Mouse (Mus musculus) layer of hippocampus, adult 9-10 months (tissue): ENCODE measurements around the gene Hspa4.

Source experiments
- DNase-seq: peaks from one replicate; pipeline ENCODE4 v3.0.0; 2022; ENCODE audit warnings: low spot score

Hspa4 gene

DNA sequence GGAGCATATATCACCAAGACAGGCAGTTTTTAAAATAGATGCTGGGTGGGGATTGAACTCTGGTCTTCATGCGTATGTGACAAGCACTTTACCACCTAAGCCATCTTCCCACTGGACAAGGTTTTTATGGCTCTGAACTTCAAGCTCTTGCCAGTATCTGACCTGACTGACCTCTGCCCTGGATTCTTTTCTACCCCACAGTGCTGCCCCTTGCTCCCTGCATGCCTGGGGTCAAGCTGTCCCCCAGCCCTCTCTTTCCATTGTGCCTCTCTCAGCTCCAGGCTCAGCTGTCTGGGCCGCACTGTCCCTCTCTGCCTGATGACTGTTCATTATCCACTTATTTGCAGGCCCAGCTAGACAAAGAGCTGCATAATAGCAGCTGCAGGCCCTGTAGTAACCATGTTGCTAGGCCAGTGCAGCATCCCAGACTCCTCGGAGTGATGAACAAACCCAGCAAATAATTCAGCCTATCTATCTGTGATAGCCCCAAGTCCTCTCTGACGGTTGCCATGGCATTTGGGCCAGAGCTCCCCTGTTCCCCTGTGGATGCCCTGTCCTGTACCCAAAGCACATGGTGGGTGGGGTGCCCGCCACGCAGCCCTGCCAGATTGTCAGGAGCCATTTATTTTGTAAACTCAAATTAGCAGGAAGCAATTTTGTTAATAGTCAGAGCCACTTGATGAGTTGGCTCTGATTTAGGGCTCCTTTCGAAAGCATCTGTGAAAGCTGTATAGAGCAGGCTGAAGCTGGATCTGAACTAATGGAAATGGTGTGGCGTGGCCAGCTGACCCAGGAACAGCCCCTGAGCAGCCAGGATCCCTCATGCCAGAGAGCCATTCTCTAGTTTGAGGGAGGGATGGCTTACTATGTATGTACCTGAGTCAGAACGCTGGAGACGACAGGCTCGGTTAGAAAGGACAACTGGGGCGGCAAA, 47.8 kb downstream of the Hspa4 start:
- DNase-seq: no peak

DNA sequence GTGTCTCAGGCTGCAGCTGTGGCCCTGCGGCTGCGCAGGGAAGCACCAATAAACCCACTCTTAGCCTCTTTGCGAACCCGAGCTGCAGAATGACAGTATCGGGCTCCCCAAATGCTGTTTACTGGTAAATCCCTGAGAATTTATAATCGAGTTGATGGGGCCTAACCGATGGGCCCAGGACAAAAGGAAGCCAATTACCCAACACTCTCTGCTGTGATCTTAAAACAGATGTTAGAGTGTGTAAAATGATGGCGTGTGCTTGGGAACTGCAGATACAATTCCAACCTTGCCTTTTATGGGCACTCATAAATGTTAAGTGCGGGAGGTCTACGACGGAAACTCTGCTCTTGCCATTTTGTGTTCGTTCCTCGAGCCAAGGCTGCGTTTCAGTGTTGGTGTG, 49.5 kb downstream of the Hspa4 start:
- DNase-seq: no peak

DNA sequence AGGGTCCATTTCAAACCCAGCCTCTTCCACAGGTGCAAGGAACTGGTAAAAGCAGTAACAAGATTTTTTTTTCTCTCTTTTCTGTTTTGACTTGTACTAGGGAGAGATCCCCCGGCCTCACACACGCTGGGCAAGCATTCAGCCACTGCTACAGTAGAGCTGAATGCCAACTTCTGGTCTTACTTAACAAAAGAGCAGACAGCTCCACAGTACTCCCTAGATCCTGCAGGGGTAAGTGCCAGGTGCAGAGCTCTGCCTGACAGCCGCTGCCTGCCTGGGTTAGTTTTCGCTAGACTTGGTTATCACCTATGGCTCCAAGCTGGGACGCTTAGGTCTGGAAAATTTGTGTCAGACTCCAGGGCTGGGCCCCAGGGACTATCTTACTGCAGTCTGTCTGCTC, 50.6 kb downstream of the Hspa4 start:
- DNase-seq: no peak

DNA sequence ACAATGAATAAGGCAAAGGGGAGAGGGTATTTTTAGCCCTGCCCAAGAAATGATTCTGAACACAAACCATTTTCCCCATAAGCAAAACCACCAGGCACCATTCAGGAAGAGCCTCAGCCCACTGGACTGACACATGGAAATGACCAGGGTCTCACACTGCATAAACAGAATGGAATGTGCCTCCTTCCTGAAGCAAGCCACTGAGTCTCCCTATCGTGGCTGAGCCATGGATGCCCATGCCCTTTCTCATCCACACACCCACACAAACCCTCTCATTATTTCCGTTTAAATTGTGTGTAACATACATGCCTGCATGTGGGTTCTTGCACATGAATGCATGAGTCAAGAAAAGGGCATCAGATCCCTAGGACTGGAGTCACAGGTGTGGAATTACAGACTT, 54.7 kb downstream of the Hspa4 start:
- no peak for DNase-seq

DNA sequence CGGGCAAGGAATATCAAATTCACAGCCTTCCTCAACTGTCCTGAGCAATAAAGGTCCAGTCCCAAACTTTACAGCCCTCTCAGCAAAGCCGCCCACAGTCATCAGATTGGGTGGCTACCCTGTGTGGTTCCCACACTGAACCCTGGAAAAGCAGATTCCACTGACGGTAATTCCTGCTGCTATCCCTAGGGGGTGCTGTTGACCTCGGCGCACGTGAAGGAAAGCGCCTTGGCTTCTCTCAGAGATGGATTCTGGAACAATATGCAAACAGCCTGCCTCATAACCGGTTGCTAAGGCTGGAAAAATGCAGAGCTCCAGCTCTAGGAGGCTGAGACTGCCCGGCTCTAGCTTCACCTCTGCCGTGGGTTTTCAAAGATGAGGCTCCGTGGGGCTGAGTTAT, 57.1 kb downstream of the Hspa4 start:
- DNase-seq: no peak

DNA sequence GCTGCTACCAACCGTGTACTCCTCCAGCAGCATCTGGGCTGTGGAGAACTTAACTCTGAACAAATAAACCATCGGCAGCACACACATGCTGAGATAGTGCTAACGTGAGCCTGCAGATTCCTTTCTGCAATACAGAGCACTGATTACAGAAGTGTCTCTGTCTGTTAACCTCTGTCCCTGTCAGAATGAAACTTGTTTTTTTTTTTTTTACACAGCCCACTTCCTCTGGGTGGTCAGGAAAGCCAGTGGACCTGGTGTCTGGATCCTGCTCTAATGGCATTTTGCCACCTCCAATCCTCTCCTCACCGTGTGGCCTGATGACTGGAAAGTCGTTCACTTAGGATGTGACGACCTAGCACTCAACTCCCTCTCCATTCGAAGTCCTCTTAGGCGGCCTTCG, 66.7 kb downstream of the Hspa4 start:
- DNase-seq: no peak

DNA sequence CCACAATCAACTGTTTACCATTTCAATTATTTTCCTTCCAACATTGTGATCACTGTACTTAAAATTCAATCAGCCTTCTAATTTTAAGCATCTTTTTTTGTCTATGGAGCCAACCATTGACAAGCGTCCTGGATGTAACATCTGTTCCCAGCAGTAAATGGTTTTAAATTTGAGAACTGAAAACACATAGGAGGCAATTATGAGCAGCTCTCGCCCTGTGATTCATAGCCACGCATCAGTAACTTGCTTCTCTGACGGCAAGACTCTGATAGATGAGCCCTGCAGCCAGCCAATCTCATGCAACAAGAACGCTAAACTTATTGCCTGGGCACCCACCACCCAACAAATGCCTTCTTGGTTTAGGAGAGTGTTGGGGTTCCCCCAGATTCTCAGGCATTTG, 68.4 kb downstream of the Hspa4 start:
- DNase-seq: no peak

DNA sequence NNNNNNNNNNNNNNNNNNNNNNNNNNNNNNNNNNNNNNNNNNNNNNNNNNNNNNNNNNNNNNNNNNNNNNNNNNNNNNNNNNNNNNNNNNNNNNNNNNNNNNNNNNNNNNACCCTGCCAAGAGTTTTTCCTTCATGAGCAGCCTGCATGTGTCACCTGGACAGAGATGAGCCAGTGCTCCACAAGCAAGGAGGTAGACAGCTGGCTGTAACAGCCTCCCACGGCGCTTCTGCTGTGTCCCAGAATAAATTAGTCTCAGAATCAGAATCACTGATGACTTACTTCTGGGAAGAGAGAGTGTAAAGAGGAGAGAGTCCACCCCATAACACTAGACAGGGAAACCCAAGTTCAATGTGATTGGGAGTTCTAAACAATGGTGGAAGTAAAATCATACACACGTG, 71.2 kb downstream of the Hspa4 start:
- peak; percentile 40 for DNase-seq

DNA sequence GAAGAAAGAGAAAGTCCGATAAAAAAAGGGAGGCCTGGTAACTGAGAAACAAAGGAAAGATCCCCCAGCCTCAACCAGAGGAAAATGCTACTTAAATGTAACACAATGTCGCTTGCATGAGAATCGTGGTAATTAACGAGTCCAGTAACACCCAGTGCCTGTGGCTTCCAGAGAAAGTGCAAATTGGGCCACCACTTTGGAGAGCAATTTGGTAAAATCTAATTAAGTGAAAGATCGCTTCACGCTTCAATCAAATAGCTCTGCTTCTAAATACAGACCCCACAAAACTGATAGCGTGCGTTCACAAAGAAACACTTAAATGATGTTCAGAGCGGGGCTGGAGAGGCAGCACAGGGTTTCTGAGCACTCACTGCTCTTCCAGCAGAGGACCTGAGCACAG, 89.4 kb downstream of the Hspa4 start:
- DNase-seq: no peak
